Mouse (Mus musculus) ES-E14 (cell line): ENCODE data around the gene Ern2. TPM values are rescaled to one million over a fixed set of nuclear protein-coding genes. Genes with fewer than 3 reads are reported as not detected.

Source experiments
- DNase-seq: peaks from one replicate; pipeline ENCODE4 v3.0.0-alpha.2; 2013; ENCODE audit warnings: low read depth, low spot score
- H3K27ac ChIP-seq: 2 replicates; pipeline ENCODE4 v1.5.1; 2012; ENCODE audit warnings: low read depth, mild to moderate bottlenecking, low read length, moderate library complexity, mixed read lengths; ENCODE audit not compliant: poor library complexity, insufficient read depth, severe bottlenecking
- H3K36me3 ChIP-seq: 2 replicates; pipeline ENCODE4 v1.6.1; 2012; ENCODE audit warnings: mild to moderate bottlenecking, low read length, moderate library complexity, mixed read lengths; ENCODE audit not compliant: control insufficient read depth, poor library complexity, insufficient read depth, severe bottlenecking
- H3K4me1 ChIP-seq, 2 experiments: fragments of 150-350 bp in 1 of 2; sonication (generic) in 1 of 2; 2 replicates each; pipeline ENCODE4 v1.6.1; 2012; ENCODE audit warnings: low read length in 2 of 2, mild to moderate bottlenecking in 1 of 2, mixed read lengths in 1 of 2; ENCODE audit not compliant: control insufficient read depth in 2 of 2, insufficient read depth in 2 of 2, poor library complexity in 1 of 2
- H3K4me3 ChIP-seq, 2 experiments: fragments of 150-350 bp in 1 of 2; sonication (generic) in 1 of 2; 2 replicates each; pipeline ENCODE4 v1.5.1; 2012; ENCODE audit warnings: low read length in 2 of 2, low read depth in 1 of 2, mild to moderate bottlenecking in 1 of 2, mixed read lengths in 1 of 2; ENCODE audit not compliant: insufficient read depth in 1 of 2, poor library complexity in 1 of 2, severe bottlenecking in 1 of 2
- H3K9ac ChIP-seq: 2 replicates; pipeline ENCODE4 v1.6.1; 2012; ENCODE audit warnings: low read depth, mild to moderate bottlenecking, low read length, mixed read lengths; ENCODE audit not compliant: poor library complexity, insufficient read depth, severe bottlenecking
- H3K9me3 ChIP-seq: fragments of 150-350 bp; sonication (generic); 2 replicates; pipeline ENCODE4 v1.6.1; 2012; ENCODE audit warnings: low read depth, mild to moderate bottlenecking, low read length; ENCODE audit not compliant: control insufficient read depth, insufficient read depth
- CHD2 ChIP-seq: IDR thresholded peaks from 2 replicates; pipeline ENCODE4 v1.6.1; 2014; ENCODE audit warnings: mild to moderate bottlenecking, low read depth, low read length, inconsistent platforms
- HCFC1 ChIP-seq: IDR thresholded peaks from 2 replicates; pipeline ENCODE4 v1.6.1; 2012; ENCODE audit warnings: low read length, inconsistent platforms, borderline replicate concordance; ENCODE audit not compliant: insufficient read depth
- MAFK ChIP-seq: IDR thresholded peaks from 2 replicates; pipeline ENCODE4 v1.6.1; 2014; ENCODE audit warnings: mild to moderate bottlenecking, low read depth, low read length, inconsistent platforms; ENCODE audit not compliant: insufficient read depth
- ZC3H11A ChIP-seq: IDR thresholded peaks from 2 replicates; pipeline ENCODE4 v1.6.1; 2012; ENCODE audit warnings: low read depth, mild to moderate bottlenecking, inconsistent platforms, low read length, borderline replicate concordance
- ZNF384 ChIP-seq: IDR thresholded peaks from 2 replicates; pipeline ENCODE4 v1.6.1; 2012; ENCODE audit warnings: low read depth, low read length, inconsistent platforms
- in situ Hi-C, 2 experiments: fragments of 600-800 bp; cut with MboI; formaldehyde crosslinking; loops; one replicate each; pipeline ENCODE4 v1.15.1; 2025; ENCODE audit warnings: low sequenced_read_pairs in 2 of 2, inconsistent platforms in 1 of 2; ENCODE audit not compliant: unreplicated experiment in 2 of 2
- total RNA-seq: library from RNA; depleted of rRNA; stranded (reverse); fragments of 300-350 nt; gene quantifications from 2 replicates; pipeline ENCODE4 v1.2.3, GENCODE M21; 2012

Ern2 gene
- total RNA-seq, 1 experiment = not detected

DNA sequence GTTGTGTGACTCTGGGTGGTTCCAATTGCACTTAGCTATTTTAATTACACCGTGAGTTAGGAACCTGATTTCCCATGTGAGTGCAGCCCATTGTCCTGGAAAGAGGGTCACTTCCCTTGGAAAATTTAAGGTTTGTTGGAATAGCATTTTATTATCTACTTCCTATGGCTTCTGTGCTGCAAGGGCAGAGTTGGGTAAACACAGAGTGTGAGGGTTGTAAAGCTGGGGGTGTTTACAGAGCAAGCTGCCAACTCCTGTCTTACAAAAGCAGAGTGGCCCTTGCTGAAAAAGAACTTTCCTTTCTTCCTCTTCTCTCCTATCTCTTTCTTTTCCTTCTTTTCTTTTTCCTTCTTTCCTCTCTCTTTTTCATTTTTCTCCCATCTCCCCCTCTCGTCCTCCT, 17.9 kb upstream of the Ern2 start:
- in situ Hi-C loops = no loop called here
- TF ChIP-seq ZNF384 (no peak), ZC3H11A (no peak), CHD2 (no peak), MAFK (no peak), HCFC1 (no peak)

DNA sequence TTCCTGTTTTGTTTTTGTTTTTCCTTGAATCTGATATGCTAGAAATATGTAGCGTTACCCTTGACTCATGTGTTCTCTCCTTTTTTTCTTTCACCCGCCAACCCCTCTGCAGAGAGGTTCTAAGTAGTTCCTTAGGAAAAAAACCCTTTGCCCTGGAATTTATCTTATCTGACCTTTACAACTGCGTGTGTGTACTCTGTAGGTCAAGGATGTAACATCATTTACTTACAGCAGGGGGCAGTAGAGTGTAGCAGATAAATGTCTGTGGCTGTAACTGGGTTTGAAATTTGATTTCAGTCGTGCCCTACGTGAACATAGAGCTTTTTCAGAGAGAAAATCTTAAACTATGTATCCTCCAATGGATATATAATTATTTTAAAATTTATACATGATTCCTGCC, 13.3 kb upstream of the Ern2 start:
- no peak overlapping the region for H3K27ac ChIP-seq
- in situ Hi-C loops = no loop called here
- H3K4me3 ChIP-seq = no peak overlapping the region
- no peaks in the 10 kb centered on the region for H3K4me1 ChIP-seq
- peak; percentile 35 for DNase-seq
- no peaks in the 10 kb centered on the region for H3K9me3 ChIP-seq
- H3K36me3 ChIP-seq = no peaks in the 10 kb centered on the region
- TF ChIP-seq MAFK (no peak), ZC3H11A (peak; percentile 48; the same call in 1 of the 2 replicates), HCFC1 (no peak), CHD2 (no peak), ZNF384 (0 out of 2 replicates have a peak, but pooled peaks have one; percentile 28)
- no peak overlapping the region for H3K9ac ChIP-seq

More for the DNA sequence above, 17.9 kb upstream of the Ern2 start:
- no peaks in the 10 kb centered on the region for H3K4me1 ChIP-seq
- no peak overlapping the region for H3K27ac ChIP-seq
- no peaks in the 10 kb centered on the region for H3K9me3 ChIP-seq
- no peak overlapping the region for H3K9ac ChIP-seq
- DNase-seq = no peak
- H3K4me3 ChIP-seq = no peak overlapping the region
- no peaks in the 10 kb centered on the region for H3K36me3 ChIP-seq

DNA sequence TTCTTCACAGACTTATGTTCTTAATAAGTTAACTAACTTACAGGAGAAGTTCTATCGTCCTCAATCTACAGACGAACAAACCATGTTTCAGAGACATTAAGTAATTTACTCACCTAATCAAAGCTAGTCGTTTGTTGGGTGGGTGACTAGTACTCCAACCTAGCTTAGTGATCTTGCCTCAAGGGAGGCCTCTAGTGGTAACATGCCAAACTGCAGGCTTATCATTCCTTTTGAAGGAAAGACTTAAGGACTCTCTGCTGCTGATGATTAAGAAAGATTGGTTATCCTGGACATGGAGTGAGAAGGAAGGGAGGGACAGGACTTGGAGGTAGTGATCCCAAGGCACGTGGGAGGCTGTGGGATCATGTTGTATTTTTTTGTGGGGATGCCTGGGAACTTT, 11.3 kb upstream of the Ern2 start:
- Histone ChIP-seq H3K4me3 (no peak overlapping the region), H3K9me3 (no peaks in the 10 kb centered on the region), H3K27ac (no peak overlapping the region), H3K9ac (no peak overlapping the region), H3K4me1 (no peaks in the 10 kb centered on the region), H3K36me3 (no peaks in the 10 kb centered on the region)
- DNase-seq = peak; percentile 68
- TF ChIP-seq ZC3H11A = 0 out of 2 replicates have a peak, but pooled peaks have one; percentile 9
- no peak for TF ChIP-seq ZNF384
- TF ChIP-seq HCFC1 = no peak
- in situ Hi-C loops = no loop called here

DNA sequence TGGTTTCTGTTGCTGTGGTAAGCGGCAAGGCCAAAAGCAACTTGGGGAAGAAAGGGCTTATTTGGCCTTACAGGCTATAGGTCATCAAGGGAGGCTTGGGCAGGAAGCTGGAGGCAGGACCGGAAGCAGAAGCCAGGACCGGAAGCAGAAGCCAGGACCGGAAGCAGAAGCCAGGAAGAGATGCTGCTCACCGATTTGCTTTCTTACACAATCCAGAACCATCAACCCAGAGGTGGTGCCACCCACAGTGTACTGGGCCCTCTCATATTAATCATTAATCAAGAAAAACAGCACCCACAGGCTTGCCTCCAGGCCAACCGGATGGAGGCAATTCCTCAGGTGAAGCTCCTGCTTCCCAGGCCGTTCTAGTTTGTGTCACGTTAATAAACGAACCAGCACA, 10.8 kb upstream of the Ern2 start:
- TF ChIP-seq HCFC1 (no peak), ZC3H11A (no peak)
- Histone ChIP-seq H3K27ac (no peak overlapping the region), H3K4me3 (no peak overlapping the region), H3K9ac (no peak overlapping the region), H3K36me3 (no peaks in the 10 kb centered on the region), H3K9me3 (no peaks in the 10 kb centered on the region), H3K4me1 (no peaks in the 10 kb centered on the region)
- DNase-seq = no peak
- in situ Hi-C loops = no loop called here

DNA sequence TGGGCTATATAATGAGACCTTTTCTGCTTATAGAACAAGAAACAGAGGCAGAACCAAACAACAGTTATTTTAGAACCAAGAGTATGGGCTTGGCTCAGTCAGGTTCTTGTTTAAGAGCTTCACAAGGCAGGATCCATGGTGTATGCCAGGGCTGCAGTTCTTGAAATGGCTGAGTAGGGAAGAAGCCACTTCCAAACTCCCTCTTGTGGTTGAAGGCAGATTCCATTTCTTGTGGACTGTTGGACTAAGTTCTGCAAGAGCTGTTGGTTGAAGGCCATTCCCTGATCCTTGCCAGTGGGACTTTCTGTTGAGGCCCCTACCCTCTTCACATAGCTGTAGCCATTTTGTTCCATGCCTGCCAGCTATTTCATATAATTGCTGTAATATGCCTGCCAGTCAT, 7.9 kb upstream of the Ern2 start:
- in situ Hi-C loops = no loop called here
- DNase-seq = no peak
- no peaks in the 10 kb centered on the region for H3K9me3 ChIP-seq
- H3K4me3 ChIP-seq = no peak overlapping the region
- TF ChIP-seq MAFK = no peak
- TF ChIP-seq CHD2 = no peak
- TF ChIP-seq HCFC1 = no peak
- no peak for TF ChIP-seq ZC3H11A
- no peak for TF ChIP-seq ZNF384
- H3K4me1 ChIP-seq = peaks cover 0 to 6% of the 10 kb centered on the region in 2 experiments; a peak in 2 of 4 replicates
- H3K9ac ChIP-seq = no peak overlapping the region
- no peak overlapping the region for H3K27ac ChIP-seq
- H3K36me3 ChIP-seq = no peaks in the 10 kb centered on the region
